Mouse (Mus musculus): ENCODE data around the gene Atxn7l3. TPM values are rescaled to one million over a fixed set of nuclear protein-coding genes. Genes with fewer than 3 reads are reported as not detected.

The Atxn7l3 gene
- polyA plus RNA-seq, 1 experiment from 2014 or later: 14.3 TPM

- Histone ChIP-seq H3K4me1 (peaks cover 28% of the 10 kb centered on the region), H3K36me3 (peaks cover 32% of the 10 kb centered on the region), H3K9me3 (no peaks in the 10 kb centered on the region), H3K27ac (peak overlapping the region; percentile 100), H3K4me3 (peak overlapping the region; percentile 99), H3K27me3 (ENCODE audit: insufficient read depth, poor library complexity, severe bottlenecking) (no peaks in the 10 kb centered on the region; the same call in 1 of the 2 replicates)
- peak; percentile 96 for DNase-seq (ENCODE audit: low spot score)
- WGBS: under 1% methylated on average over 77 of the region's 80 CpGs
Measured at GRCm38 (mm10) chr11:102316572-102317297, 20.3 kb upstream of the Atxn7l3 start.

- DNase-seq (ENCODE audit: low spot score): no peak
Measured at GRCm38 (mm10) chr11:102315690-102316571, 19.5 kb upstream of the Atxn7l3 start.

GRCm38 (mm10) chr11:102314321-102314720, 17.9 kb upstream of the Atxn7l3 start:
- WGBS: 89% methylated on average over 12 of the region's 12 CpGs
- Histone ChIP-seq H3K27ac (no peak overlapping the region), H3K4me3 (no peak overlapping the region), H3K36me3 (peaks cover 56% of the 10 kb centered on the region), H3K27me3 (ENCODE audit: insufficient read depth, poor library complexity, severe bottlenecking) (no peaks in the 10 kb centered on the region; the same call in 1 of the 2 replicates), H3K4me1 (peaks cover 43% of the 10 kb centered on the region), H3K9me3 (no peaks in the 10 kb centered on the region)
- DNase-seq (ENCODE audit: low spot score): no peak

More at GRCm38 (mm10) chr11:102315690-102316571, 19.5 kb upstream of the Atxn7l3 start:
- Histone ChIP-seq H3K36me3 (peaks cover 40% of the 10 kb centered on the region), H3K9me3 (no peaks in the 10 kb centered on the region), H3K4me1 (peaks cover 35% of the 10 kb centered on the region), H3K27ac (peak overlapping the region; percentile 100), H3K27me3 (ENCODE audit: insufficient read depth, poor library complexity, severe bottlenecking) (no peaks in the 10 kb centered on the region; the same call in 1 of the 2 replicates), H3K4me3 (peak overlapping the region; percentile 99)
- 22% methylated on average over 14 of the region's 14 CpGs for WGBS

GRCm38 (mm10) chr11:102312586-102312985, 16.2 kb upstream of the Atxn7l3 start:
- Histone ChIP-seq H3K27me3 (ENCODE audit: insufficient read depth, poor library complexity, severe bottlenecking) (no peaks in the 10 kb centered on the region; the same call in 1 of the 2 replicates), H3K9me3 (no peaks in the 10 kb centered on the region), H3K4me1 (peaks cover 50% of the 10 kb centered on the region), H3K36me3 (peaks cover 67% of the 10 kb centered on the region), H3K4me3 (no peak overlapping the region), H3K27ac (no peak overlapping the region)
- DNase-seq (ENCODE audit: low spot score): no peak
- 86% methylated on average over 6 of the region's 6 CpGs for WGBS

GRCm38 (mm10) chr11:102311966-102312365, 15.5 kb upstream of the Atxn7l3 start:
- H3K9me3 ChIP-seq: no peaks in the 10 kb centered on the region
- no peak overlapping the region for H3K4me3 ChIP-seq
- H3K36me3 ChIP-seq: peaks cover 73% of the 10 kb centered on the region
- H3K27me3 ChIP-seq (ENCODE audit: insufficient read depth, poor library complexity, severe bottlenecking): no peaks in the 10 kb centered on the region; the same call in 1 of the 2 replicates
- no peak overlapping the region for H3K27ac ChIP-seq
- 82% methylated on average over 4 of the region's 4 CpGs for WGBS
- DNase-seq (ENCODE audit: low spot score): peak; percentile 71
- peaks cover 50% of the 10 kb centered on the region for H3K4me1 ChIP-seq

GRCm38 (mm10) chr11:102310768-102311695, 14.6 kb upstream of the Atxn7l3 start:
- peak; percentile 76 for DNase-seq (ENCODE audit: low spot score)
- Histone ChIP-seq H3K27ac (peak overlapping the region; percentile 60), H3K4me3 (peak overlapping the region; percentile 33), H3K9me3 (no peaks in the 10 kb centered on the region), H3K4me1 (peaks cover 45% of the 10 kb centered on the region), H3K27me3 (ENCODE audit: insufficient read depth, poor library complexity, severe bottlenecking) (no peaks in the 10 kb centered on the region), H3K36me3 (peaks cover 82% of the 10 kb centered on the region)
- WGBS: 42% methylated on average over 38 of the region's 38 CpGs

- H3K36me3 ChIP-seq: peaks cover 88% of the 10 kb centered on the region
- H3K9me3 ChIP-seq: no peaks in the 10 kb centered on the region
- 86% methylated on average over 22 of the region's 22 CpGs for WGBS
- H3K27ac ChIP-seq: peak overlapping the region; percentile 81
- DNase-seq (ENCODE audit: low spot score): peak; percentile 75
- peaks cover 37% of the 10 kb centered on the region for H3K4me1 ChIP-seq
- no peaks in the 10 kb centered on the region for H3K27me3 ChIP-seq (ENCODE audit: insufficient read depth, poor library complexity, severe bottlenecking)
- peak overlapping the region; percentile 63 for H3K4me3 ChIP-seq
Measured at GRCm38 (mm10) chr11:102309821-102310617, 13.6 kb upstream of the Atxn7l3 start.

- Histone ChIP-seq H3K4me3 (peak overlapping the region; percentile 63), H3K27me3 (ENCODE audit: insufficient read depth, poor library complexity, severe bottlenecking) (no peaks in the 10 kb centered on the region), H3K9me3 (no peaks in the 10 kb centered on the region), H3K4me1 (peaks cover 37% of the 10 kb centered on the region), H3K36me3 (peaks cover 78% of the 10 kb centered on the region), H3K27ac (peak overlapping the region; percentile 81)
- DNase-seq (ENCODE audit: low spot score): peak; percentile 99
- under 1% methylated on average over 27 of the region's 27 CpGs for WGBS
Measured at GRCm38 (mm10) chr11:102308979-102309378, 12.5 kb upstream of the Atxn7l3 start.

GRCm38 (mm10) chr11:102308104-102308503, 11.7 kb upstream of the Atxn7l3 start:
- peak; percentile 70 for DNase-seq (ENCODE audit: low spot score)
- WGBS: 80% methylated on average over 9 of the region's 9 CpGs
- H3K4me3 ChIP-seq: no peak overlapping the region
- H3K36me3 ChIP-seq: peaks cover 69% of the 10 kb centered on the region
- no peaks in the 10 kb centered on the region for H3K27me3 ChIP-seq (ENCODE audit: insufficient read depth, poor library complexity, severe bottlenecking)
- no peak overlapping the region for H3K27ac ChIP-seq
- H3K4me1 ChIP-seq: peaks cover 34% of the 10 kb centered on the region
- H3K9me3 ChIP-seq: no peaks in the 10 kb centered on the region

GRCm38 (mm10) chr11:102305359-102305758, 8.9 kb upstream of the Atxn7l3 start:
- Histone ChIP-seq H3K27me3 (ENCODE audit: insufficient read depth, poor library complexity, severe bottlenecking) (no peaks in the 10 kb centered on the region), H3K36me3 (peaks cover 42% of the 10 kb centered on the region), H3K27ac (no peak overlapping the region), H3K4me3 (no peak overlapping the region), H3K9me3 (no peaks in the 10 kb centered on the region), H3K4me1 (peaks cover 21% of the 10 kb centered on the region)
- 49% methylated on average over 3 of the region's 3 CpGs for WGBS
- DNase-seq (ENCODE audit: low spot score): no peak

- WGBS: 51% methylated on average over 2 of the region's 2 CpGs
- Histone ChIP-seq H3K9me3 (no peaks in the 10 kb centered on the region), H3K36me3 (peaks cover 30% of the 10 kb centered on the region), H3K27ac (no peak overlapping the region), H3K27me3 (ENCODE audit: insufficient read depth, poor library complexity, severe bottlenecking) (no peaks in the 10 kb centered on the region), H3K4me1 (peaks cover 9% of the 10 kb centered on the region), H3K4me3 (no peak overlapping the region)
- no peak for DNase-seq (ENCODE audit: low spot score)
Measured at GRCm38 (mm10) chr11:102304141-102304540, 7.7 kb upstream of the Atxn7l3 start.
